Mouse (Mus musculus): ENCODE data around the gene Dst. TPM values are rescaled to one million over a fixed set of nuclear protein-coding genes. Genes with fewer than 3 reads are reported as not detected.

Gene Dst
- polyA plus RNA-seq, 1 experiment from 2014 or later = 13.4 TPM

- H3K27ac ChIP-seq (ENCODE audit: low read length) = no peak overlapping the region
- no peaks in the 10 kb centered on the region for H3K4me1 ChIP-seq (replicated peaks; ENCODE audit: control insufficient read depth, insufficient read depth, low read length)
- no peak overlapping the region for H3K9ac ChIP-seq (ENCODE audit: low read length)
- no peaks in the 10 kb centered on the region for H3K9me3 ChIP-seq (ENCODE audit: control insufficient read depth, low read length)
- 0 out of 2 replicates have a peak, but pooled peaks cover 2% of the 10 kb centered on the region for H3K36me3 ChIP-seq (ENCODE audit: control insufficient read depth, insufficient read depth, low read length)
- H3K4me3 ChIP-seq (ENCODE audit: low read length) = peak overlapping the region; percentile 15
- ATAC-seq (ENCODE audit: low read depth) = no peak
- 84% methylated on average over 41 of the region's 41 CpGs for WGBS
- no peaks in the 10 kb centered on the region for H3K27me3 ChIP-seq (ENCODE audit: control insufficient read depth, insufficient read depth, low read depth, low read length)
- peak overlapping the region; percentile 20; the same call in 1 of the 2 replicates for H3K4me2 ChIP-seq (ENCODE audit: low read depth, low read length)
Observed at GRCm38 (mm10) chr1:34178022-34178727, 270.1 kb downstream of the Dst start.

GRCm38 (mm10) chr1:34179756-34180155 is 271.7 kb downstream of the Dst start:
- no peak overlapping the region for H3K4me2 ChIP-seq (ENCODE audit: low read depth, low read length)
- no peak for ATAC-seq (ENCODE audit: low read depth)
- no peak overlapping the region for H3K4me3 ChIP-seq (ENCODE audit: low read length)
- H3K27me3 ChIP-seq (ENCODE audit: control insufficient read depth, insufficient read depth, low read depth, low read length) = no peaks in the 10 kb centered on the region
- 0 out of 2 replicates have a peak, but pooled peaks cover 2% of the 10 kb centered on the region for H3K36me3 ChIP-seq (ENCODE audit: control insufficient read depth, insufficient read depth, low read length)
- no peak overlapping the region for H3K27ac ChIP-seq (ENCODE audit: low read length)
- 90% methylated on average over 19 of the region's 19 CpGs for WGBS
- H3K9ac ChIP-seq (ENCODE audit: low read length) = no peak overlapping the region
- no peaks in the 10 kb centered on the region for H3K9me3 ChIP-seq (ENCODE audit: control insufficient read depth, low read length)
- no peaks in the 10 kb centered on the region for H3K4me1 ChIP-seq (replicated peaks; ENCODE audit: control insufficient read depth, insufficient read depth, low read length)

DNA sequence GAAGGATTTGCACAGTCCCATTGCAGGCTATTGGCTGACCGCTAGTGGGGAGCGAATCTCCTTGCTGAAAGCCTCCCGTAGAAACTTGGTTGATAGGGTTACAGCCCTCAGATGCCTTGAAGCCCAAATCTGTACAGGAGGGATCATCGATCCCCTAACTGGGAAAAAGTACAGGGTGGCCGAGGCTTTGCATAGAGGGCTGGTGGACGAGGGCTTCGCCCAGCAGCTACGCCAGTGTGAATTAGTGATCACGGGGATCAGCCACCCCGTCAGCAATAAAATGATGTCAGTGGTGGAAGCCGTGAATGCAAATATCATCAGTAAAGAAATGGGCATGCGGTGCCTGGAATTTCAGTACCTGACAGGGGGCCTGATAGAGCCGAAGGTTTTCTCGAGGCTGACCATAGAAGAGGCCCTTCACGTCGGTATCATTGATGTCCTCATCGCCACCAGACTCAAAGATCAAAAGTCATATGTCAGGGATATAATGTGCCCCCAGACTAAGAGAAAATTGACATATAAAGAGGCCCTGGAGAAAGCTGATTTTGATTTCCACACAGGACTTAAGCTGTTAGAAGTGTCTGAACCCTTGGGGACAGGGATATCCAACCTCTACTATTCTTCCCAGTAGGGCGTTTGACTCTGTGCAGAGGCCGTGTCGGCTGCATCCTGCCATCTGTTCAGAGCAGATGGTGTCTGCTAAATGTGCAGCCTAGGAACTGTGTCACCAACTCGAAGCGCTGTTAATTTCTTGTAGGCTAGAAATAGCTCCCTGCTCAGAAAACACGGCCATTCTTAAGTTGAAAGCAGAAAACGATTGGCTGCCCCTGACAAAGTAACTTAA is 274.6 kb downstream of the Dst start:
- no peak overlapping the region for H3K9ac ChIP-seq (ENCODE audit: low read length)
- 86% methylated on average over 24 of the region's 24 CpGs for WGBS
- no peaks in the 10 kb centered on the region for H3K9me3 ChIP-seq (ENCODE audit: control insufficient read depth, low read length)
- no peaks in the 10 kb centered on the region for H3K4me1 ChIP-seq (replicated peaks; ENCODE audit: control insufficient read depth, insufficient read depth, low read length)
- no peak overlapping the region for H3K27ac ChIP-seq (ENCODE audit: low read length)
- no peak for ATAC-seq (ENCODE audit: low read depth)
- no peak overlapping the region for H3K4me2 ChIP-seq (ENCODE audit: low read depth, low read length)
- no peaks in the 10 kb centered on the region for H3K27me3 ChIP-seq (ENCODE audit: control insufficient read depth, insufficient read depth, low read depth, low read length)
- no peak overlapping the region for H3K4me3 ChIP-seq (ENCODE audit: low read length)
- 0 out of 2 replicates have a peak, but pooled peaks cover 2% of the 10 kb centered on the region for H3K36me3 ChIP-seq (ENCODE audit: control insufficient read depth, insufficient read depth, low read length)

DNA sequence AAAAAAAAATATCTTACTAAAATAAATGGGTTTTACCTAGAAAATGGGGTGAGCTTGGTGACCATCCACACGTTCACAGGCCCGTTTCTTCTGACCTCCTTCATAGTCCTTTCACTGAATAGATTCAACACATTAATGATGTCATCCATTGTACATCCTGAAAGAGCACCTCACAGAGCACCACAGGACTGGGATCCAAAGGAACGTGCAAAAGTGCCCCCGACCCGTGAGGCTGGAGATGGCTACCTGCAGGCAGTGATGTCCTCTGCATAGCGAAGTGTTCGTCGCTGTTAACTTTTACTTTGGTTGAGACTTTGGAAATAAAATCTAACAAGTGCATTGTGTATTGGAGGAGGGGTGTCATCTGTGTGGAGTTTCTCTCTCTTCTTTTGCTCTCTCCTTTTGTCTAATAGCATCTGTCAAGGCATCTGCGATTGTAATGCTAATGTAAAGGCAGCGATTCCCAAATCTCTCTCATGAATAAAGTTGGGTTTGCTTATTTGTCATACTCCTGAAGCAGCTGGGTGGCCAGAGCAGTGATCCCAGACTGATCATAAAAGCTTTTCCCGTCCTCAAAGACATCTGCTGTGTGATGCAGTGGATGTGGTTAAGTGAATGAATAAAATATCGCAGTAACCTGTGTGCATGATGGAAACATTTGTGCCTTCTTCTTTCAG is 275.4 kb downstream of the Dst start:
- no peak overlapping the region for H3K27ac ChIP-seq (ENCODE audit: low read length)
- 0 out of 2 replicates have a peak, but pooled peaks cover 2% of the 10 kb centered on the region for H3K36me3 ChIP-seq (ENCODE audit: control insufficient read depth, insufficient read depth, low read length)

GRCm38 (mm10) chr1:34184266-34184665 is 276.2 kb downstream of the Dst start:
- Histone ChIP-seq H3K4me2 (ENCODE audit: low read depth, low read length) (no peak overlapping the region), H3K27me3 (ENCODE audit: control insufficient read depth, insufficient read depth, low read depth, low read length) (no peaks in the 10 kb centered on the region), H3K9ac (ENCODE audit: low read length) (no peak overlapping the region), H3K4me3 (ENCODE audit: low read length) (no peak overlapping the region), H3K36me3 (ENCODE audit: control insufficient read depth, insufficient read depth, low read length) (0 out of 2 replicates have a peak, but pooled peaks cover 2% of the 10 kb centered on the region), H3K9me3 (ENCODE audit: control insufficient read depth, low read length) (no peaks in the 10 kb centered on the region), H3K4me1 (replicated peaks; ENCODE audit: control insufficient read depth, insufficient read depth, low read length) (no peaks in the 10 kb centered on the region), H3K27ac (ENCODE audit: low read length) (no peak overlapping the region)
- ATAC-seq (ENCODE audit: low read depth) = no peak
- WGBS = 55% methylated on average over 6 of the region's 6 CpGs

More for the DNA sequence above, 275.4 kb downstream of the Dst start:
- no peak overlapping the region for H3K4me2 ChIP-seq (ENCODE audit: low read depth, low read length)
- no peaks in the 10 kb centered on the region for H3K27me3 ChIP-seq (ENCODE audit: control insufficient read depth, insufficient read depth, low read depth, low read length)
- WGBS = 91% methylated on average over 12 of the region's 12 CpGs
- H3K4me3 ChIP-seq (ENCODE audit: low read length) = no peak overlapping the region
- no peak for ATAC-seq (ENCODE audit: low read depth)
- H3K9ac ChIP-seq (ENCODE audit: low read length) = no peak overlapping the region
- H3K9me3 ChIP-seq (ENCODE audit: control insufficient read depth, low read length) = no peaks in the 10 kb centered on the region
- H3K4me1 ChIP-seq (replicated peaks; ENCODE audit: control insufficient read depth, insufficient read depth, low read length) = no peaks in the 10 kb centered on the region

DNA sequence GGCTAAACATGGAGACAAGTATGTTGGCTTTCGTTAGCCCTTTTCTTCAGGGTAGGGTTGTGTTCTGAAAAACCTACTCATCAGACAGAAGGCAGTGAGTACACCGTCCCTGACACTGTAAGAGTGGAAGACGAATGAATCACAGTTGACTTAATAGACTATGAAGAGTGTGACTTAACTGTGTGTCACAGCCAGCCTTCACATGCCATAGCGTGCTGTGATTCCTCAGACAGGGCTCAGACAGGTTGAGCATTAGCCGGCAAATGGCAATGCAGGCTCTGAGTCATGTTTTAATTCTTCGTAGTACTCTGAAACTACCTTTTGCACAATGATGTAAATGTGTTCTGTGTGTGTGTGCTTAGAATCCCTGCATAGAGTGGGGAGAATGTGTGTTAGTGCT is 278.0 kb downstream of the Dst start:
- Histone ChIP-seq H3K4me1 (replicated peaks; ENCODE audit: control insufficient read depth, insufficient read depth, low read length) (no peaks in the 10 kb centered on the region), H3K9ac (ENCODE audit: low read length) (no peak overlapping the region), H3K27me3 (ENCODE audit: control insufficient read depth, insufficient read depth, low read depth, low read length) (no peaks in the 10 kb centered on the region), H3K9me3 (ENCODE audit: control insufficient read depth, low read length) (no peaks in the 10 kb centered on the region), H3K27ac (ENCODE audit: low read length) (no peak overlapping the region), H3K4me2 (ENCODE audit: low read depth, low read length) (no peak overlapping the region), H3K36me3 (ENCODE audit: control insufficient read depth, insufficient read depth, low read length) (0 out of 2 replicates have a peak, but pooled peaks cover 2% of the 10 kb centered on the region), H3K4me3 (ENCODE audit: low read length) (no peak overlapping the region)
- WGBS = 81% methylated on average over 6 of the region's 6 CpGs
- no peak for ATAC-seq (ENCODE audit: low read depth)

DNA sequence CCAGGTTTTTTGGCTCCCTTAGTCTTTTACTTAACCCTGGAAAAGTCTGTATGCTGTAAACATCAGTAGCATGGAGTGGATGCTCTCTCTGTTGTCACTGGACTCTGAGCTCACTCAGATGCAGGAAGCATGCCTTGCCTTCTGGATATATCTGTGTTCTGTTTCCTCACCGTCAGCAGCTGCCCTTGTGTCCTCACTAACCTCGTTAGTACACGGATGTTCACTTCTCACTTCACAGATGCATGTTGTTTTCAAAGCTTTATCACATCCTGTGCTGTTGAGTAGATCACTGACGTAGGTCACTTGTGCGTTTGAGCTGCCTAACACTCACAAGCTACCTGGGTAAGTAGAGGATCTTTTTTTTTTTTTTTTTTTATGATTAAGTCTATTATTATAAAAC is 279.5 kb downstream of the Dst start:
- ATAC-seq (ENCODE audit: low read depth) = no peak
- 0 out of 2 replicates have a peak, but pooled peaks cover under 1% of the 10 kb centered on the region for H3K36me3 ChIP-seq (ENCODE audit: control insufficient read depth, insufficient read depth, low read length)
- 72% methylated on average over 5 of the region's 5 CpGs for WGBS

DNA sequence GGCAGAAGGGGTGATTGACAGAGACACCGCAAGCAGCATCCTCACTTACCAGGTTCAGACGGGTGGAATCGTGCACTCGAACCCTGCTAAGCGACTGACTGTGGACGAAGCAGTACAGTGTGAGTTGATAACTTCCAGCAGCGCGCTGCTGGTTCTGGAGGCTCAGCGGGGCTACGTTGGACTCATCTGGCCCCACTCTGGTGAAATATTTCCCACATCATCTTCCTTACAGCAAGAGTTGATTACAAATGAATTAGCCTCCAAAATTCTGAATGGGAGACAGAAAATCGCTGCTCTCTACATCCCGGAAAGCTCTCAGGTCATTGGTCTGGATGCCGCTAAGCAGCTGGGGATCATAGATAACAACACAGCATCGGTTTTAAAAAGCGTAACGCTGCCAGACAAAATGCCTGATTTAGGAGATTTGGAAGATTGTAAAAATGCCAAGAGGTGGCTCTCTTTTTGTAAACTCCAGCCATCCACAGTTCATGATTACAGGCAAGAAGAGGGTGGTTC is 280.8 kb downstream of the Dst start:
- peak; percentile 61 for ATAC-seq (ENCODE audit: low read depth)
- Histone ChIP-seq H3K4me3 (ENCODE audit: low read length) (no peak overlapping the region), H3K36me3 (ENCODE audit: control insufficient read depth, insufficient read depth, low read length) (no peaks in the 10 kb centered on the region), H3K4me2 (ENCODE audit: low read depth, low read length) (no peak overlapping the region), H3K4me1 (replicated peaks; ENCODE audit: control insufficient read depth, insufficient read depth, low read length) (no peaks in the 10 kb centered on the region), H3K9me3 (ENCODE audit: control insufficient read depth, low read length) (no peaks in the 10 kb centered on the region), H3K27ac (ENCODE audit: low read length) (no peak overlapping the region), H3K9ac (ENCODE audit: low read length) (no peak overlapping the region), H3K27me3 (ENCODE audit: control insufficient read depth, insufficient read depth, low read depth, low read length) (no peaks in the 10 kb centered on the region)
- 62% methylated on average over 16 of the region's 16 CpGs for WGBS

More for the DNA sequence above, 279.5 kb downstream of the Dst start:
- no peak overlapping the region for H3K9ac ChIP-seq (ENCODE audit: low read length)
- no peaks in the 10 kb centered on the region for H3K9me3 ChIP-seq (ENCODE audit: control insufficient read depth, low read length)
- no peaks in the 10 kb centered on the region for H3K4me1 ChIP-seq (replicated peaks; ENCODE audit: control insufficient read depth, insufficient read depth, low read length)
- no peak overlapping the region for H3K27ac ChIP-seq (ENCODE audit: low read length)
- H3K4me3 ChIP-seq (ENCODE audit: low read length) = no peak overlapping the region
- no peaks in the 10 kb centered on the region for H3K27me3 ChIP-seq (ENCODE audit: control insufficient read depth, insufficient read depth, low read depth, low read length)
- H3K4me2 ChIP-seq (ENCODE audit: low read depth, low read length) = no peak overlapping the region
